Mouse (Mus musculus) heart, embryonic 15.5 days (tissue): Measurements from ENCODE around the gene Rb1. TPM values are rescaled to one million over a fixed set of nuclear protein-coding genes. Genes with fewer than 3 reads are reported as not detected.

Source experiments
- ATAC-seq: fragments of 200-750 bp; cut with Nextera tagmentation; replicated peaks from 2 replicates; pipeline ENCODE4 v1.8.0; 2017; ENCODE audit warnings: low read depth, moderate TSS enrichment; ENCODE audit not compliant: insufficient number of reproducible peaks, insufficient read depth, low FRiP score
- H3K27ac ChIP-seq: fragments of 300-500 bp; sonication (generic); 2 replicates; pipeline ENCODE4 v1.5.1; 2015; ENCODE audit warnings: mild to moderate bottlenecking, inconsistent platforms
- H3K27me3 ChIP-seq: fragments of 300-500 bp; sonication (generic); 2 replicates; pipeline ENCODE4 v1.6.1; 2015; ENCODE audit warnings: inconsistent platforms
- H3K36me3 ChIP-seq: fragments of 300-500 bp; sonication (generic); 2 replicates; pipeline ENCODE4 v1.6.1; 2015; ENCODE audit warnings: mild to moderate bottlenecking, inconsistent platforms
- H3K4me1 ChIP-seq: fragments of 300-500 bp; sonication (generic); replicated peaks from 2 replicates; pipeline ENCODE4 v1.6.1; 2015; ENCODE audit warnings: inconsistent platforms
- H3K4me2 ChIP-seq: fragments of 300-500 bp; sonication (generic); 2 replicates; pipeline ENCODE4 v1.6.1; 2015; ENCODE audit warnings: inconsistent platforms, mild to moderate bottlenecking, moderate library complexity
- H3K4me3 ChIP-seq: fragments of 300-500 bp; sonication (generic); 2 replicates; pipeline ENCODE4 v1.5.1; 2015; ENCODE audit warnings: mild to moderate bottlenecking, inconsistent platforms
- H3K9ac ChIP-seq: fragments of 300-500 bp; sonication (generic); 2 replicates; pipeline ENCODE4 v1.6.1; 2015; ENCODE audit warnings: mild to moderate bottlenecking, inconsistent platforms
- H3K9me3 ChIP-seq: fragments of 300-500 bp; sonication (generic); replicated peaks from 2 replicates; pipeline ENCODE4 v1.6.1; 2016; ENCODE audit warnings: inconsistent platforms
- WGBS: fragments of 180-500 bp; shearing (Covaris S2); methylation state at CpG from one replicate; pipeline ENCODE4 v1.1.7; 2015; ENCODE audit warnings: mixed read lengths; 5-methylcytosine and 5-hydroxymethylcytosine counted together
- polyA plus RNA-seq: library from polyadenylated mRNA; unstranded; fragments of >200 nt; fragmentation: Nextera tagmentation; extraction: Ambion mirVana; gene quantifications from 2 replicates; pipeline ENCODE4 v1.2.1, GENCODE M21; 2015

Rb1 gene
- polyA plus RNA-seq, 1 experiment from 2014 or later = 9.9 TPM

DNA sequence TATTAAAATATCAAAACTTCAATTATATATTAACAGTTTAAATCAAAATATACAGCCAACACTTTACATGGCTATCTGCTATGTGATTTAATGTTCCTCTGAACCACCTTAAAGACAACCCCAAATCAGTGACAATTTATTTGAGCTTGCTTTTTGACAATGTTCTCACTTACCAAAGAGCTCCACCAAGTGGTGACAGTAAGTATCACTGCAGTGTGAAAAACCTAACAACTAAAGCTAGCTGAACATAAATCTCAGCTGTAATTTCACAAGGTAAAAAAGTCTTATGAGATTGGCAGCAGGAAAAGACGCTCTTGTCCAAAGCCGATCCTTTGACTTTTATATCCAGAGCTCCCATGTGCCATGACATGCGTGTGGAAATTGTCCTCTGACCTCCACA, 22.4 kb downstream of the Rb1 start:
- no peak overlapping the region for H3K27ac ChIP-seq
- H3K4me3 ChIP-seq = no peak overlapping the region
- no peak for ATAC-seq
- peaks cover 2% of the 10 kb centered on the region; the same call in 1 of the 2 replicates for H3K4me1 ChIP-seq
- H3K9ac ChIP-seq = no peak overlapping the region
- 24% methylated on average over 3 of the region's 3 CpGs for WGBS
- no peaks in the 10 kb centered on the region for H3K36me3 ChIP-seq
- H3K9me3 ChIP-seq = no peaks in the 10 kb centered on the region
- no peak overlapping the region for H3K4me2 ChIP-seq
- no peaks in the 10 kb centered on the region for H3K27me3 ChIP-seq

DNA sequence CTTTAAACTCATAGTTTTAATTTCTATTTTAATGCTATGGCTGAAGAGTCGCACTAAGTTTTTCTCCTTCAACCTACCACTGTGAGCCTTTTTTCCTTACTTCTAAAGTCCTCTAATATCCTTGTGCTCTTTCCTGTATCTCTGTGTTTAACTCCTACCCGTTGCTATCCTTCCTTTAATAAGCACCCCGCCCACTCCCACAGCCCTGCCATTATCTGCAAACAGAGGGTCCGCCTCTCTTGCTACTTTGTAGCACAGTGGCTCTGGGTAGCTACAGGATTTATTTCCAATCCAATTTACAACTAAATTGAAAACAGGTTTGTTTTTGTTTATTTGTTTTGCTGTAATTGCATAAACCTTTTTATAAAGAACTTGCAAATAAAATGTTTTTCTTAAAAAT, 23.8 kb downstream of the Rb1 start:
- Histone ChIP-seq H3K27ac (no peak overlapping the region), H3K27me3 (no peaks in the 10 kb centered on the region), H3K4me3 (no peak overlapping the region), H3K9ac (no peak overlapping the region), H3K4me2 (no peak overlapping the region), H3K4me1 (no peaks in the 10 kb centered on the region), H3K9me3 (no peaks in the 10 kb centered on the region), H3K36me3 (no peaks in the 10 kb centered on the region)
- ATAC-seq = no peak
- WGBS = 63% methylated on average over 4 of the region's 4 CpGs

DNA sequence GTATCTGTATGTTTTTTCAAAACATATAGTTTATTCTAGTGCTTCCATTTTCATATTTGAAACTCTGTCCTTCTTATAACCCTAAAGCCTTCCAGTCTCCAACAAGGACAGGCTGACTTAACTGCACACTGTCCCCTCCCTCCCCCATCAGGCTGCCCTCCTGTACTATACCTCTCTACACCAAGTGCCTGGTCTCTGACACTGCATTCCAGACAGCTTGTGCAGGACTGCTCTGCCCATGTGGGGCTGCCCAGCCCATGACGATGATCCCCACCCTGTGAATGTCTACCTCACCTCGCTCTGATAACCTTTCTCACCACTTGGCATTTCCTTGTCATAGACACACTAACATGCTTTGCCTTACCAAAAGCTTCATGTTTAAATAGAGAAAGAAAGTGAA, 30.1 kb downstream of the Rb1 start:
- H3K9me3 ChIP-seq = no peaks in the 10 kb centered on the region
- H3K4me2 ChIP-seq = no peak overlapping the region
- ATAC-seq = 0 out of 2 replicates have a peak, but pooled peaks have one; percentile 31
- H3K9ac ChIP-seq = no peak overlapping the region
- no peaks in the 10 kb centered on the region for H3K27me3 ChIP-seq
- no peaks in the 10 kb centered on the region for H3K36me3 ChIP-seq
- H3K27ac ChIP-seq = no peak overlapping the region
- H3K4me1 ChIP-seq = 0 out of 2 replicates have a peak, but pooled peaks cover 2% of the 10 kb centered on the region
- 46% methylated on average over 2 of the region's 2 CpGs for WGBS
- H3K4me3 ChIP-seq = no peak overlapping the region

DNA sequence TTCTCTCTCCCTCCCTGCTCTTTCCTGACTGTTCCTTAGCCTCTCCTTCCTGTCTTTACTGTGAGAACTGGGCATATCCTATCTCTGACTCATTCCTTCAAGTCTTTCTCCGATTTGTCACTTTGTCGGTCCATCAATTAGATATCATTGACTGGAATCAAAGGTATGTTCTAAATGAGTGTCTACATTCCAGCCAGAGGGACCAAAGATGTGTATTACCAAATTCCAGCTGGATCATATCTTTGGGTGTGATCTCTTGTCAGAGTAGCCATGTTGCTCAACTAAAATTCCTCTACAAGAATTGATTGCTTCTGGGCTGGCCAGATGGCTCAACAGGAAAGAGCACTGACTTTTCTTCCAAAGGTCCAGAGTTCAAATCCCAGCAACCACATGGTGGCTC, 32.0 kb downstream of the Rb1 start:
- H3K9me3 ChIP-seq = no peaks in the 10 kb centered on the region
- H3K4me1 ChIP-seq = 0 out of 2 replicates have a peak, but pooled peaks cover 2% of the 10 kb centered on the region
- 66% methylated on average over 2 of the region's 2 CpGs for WGBS
- H3K9ac ChIP-seq = no peak overlapping the region
- no peak overlapping the region for H3K4me2 ChIP-seq
- no peaks in the 10 kb centered on the region for H3K36me3 ChIP-seq
- ATAC-seq = no peak
- H3K4me3 ChIP-seq = no peak overlapping the region
- no peaks in the 10 kb centered on the region for H3K27me3 ChIP-seq
- H3K27ac ChIP-seq = no peak overlapping the region

- no peaks in the 10 kb centered on the region for H3K27me3 ChIP-seq
- H3K27ac ChIP-seq = no peak overlapping the region
- no peaks in the 10 kb centered on the region for H3K36me3 ChIP-seq
- H3K9ac ChIP-seq = no peak overlapping the region
- H3K9me3 ChIP-seq = no peaks in the 10 kb centered on the region
- ATAC-seq = no peak
- H3K4me1 ChIP-seq = 0 out of 2 replicates have a peak, but pooled peaks cover 2% of the 10 kb centered on the region
- H3K4me2 ChIP-seq = no peak overlapping the region
- WGBS = 71% methylated on average over 1 of the region's 1 CpGs
- no peak overlapping the region for H3K4me3 ChIP-seq
These were observed 33.2 kb downstream of the Rb1 start for GRCm38 (mm10) chr14:73292434-73292833.

GRCm38 (mm10) chr14:73289915-73290314, 35.7 kb downstream of the Rb1 start:
- H3K9me3 ChIP-seq = no peaks in the 10 kb centered on the region
- H3K9ac ChIP-seq = no peak overlapping the region
- H3K4me1 ChIP-seq = no peaks in the 10 kb centered on the region
- no peak for ATAC-seq
- H3K4me2 ChIP-seq = no peak overlapping the region
- no peak overlapping the region for H3K27ac ChIP-seq
- no peaks in the 10 kb centered on the region for H3K36me3 ChIP-seq
- no peak overlapping the region for H3K4me3 ChIP-seq
- H3K27me3 ChIP-seq = no peaks in the 10 kb centered on the region
- WGBS = 88% methylated on average over 2 of the region's 2 CpGs

DNA sequence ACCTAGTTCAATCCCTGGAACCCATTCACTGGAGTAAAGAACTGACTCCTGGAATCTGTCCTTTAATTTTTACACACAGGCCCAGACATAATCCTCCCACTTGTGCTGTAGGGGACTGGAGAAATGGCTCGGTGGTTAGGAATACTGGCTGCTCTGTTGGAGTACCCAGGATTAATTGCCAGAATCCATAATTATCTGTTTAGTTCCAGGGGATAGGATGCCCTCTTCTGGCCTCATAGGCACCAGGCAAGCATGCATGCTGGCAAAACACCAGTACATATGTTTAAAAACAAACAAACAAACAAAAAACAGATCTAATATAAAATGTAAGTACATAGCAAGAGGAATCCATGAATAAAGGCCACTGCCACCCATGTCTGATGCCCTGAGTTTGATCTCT, 44.6 kb downstream of the Rb1 start:
- ATAC-seq = no peak
- Histone ChIP-seq H3K9me3 (no peaks in the 10 kb centered on the region), H3K9ac (no peak overlapping the region), H3K4me1 (no peaks in the 10 kb centered on the region), H3K36me3 (no peaks in the 10 kb centered on the region), H3K27me3 (no peaks in the 10 kb centered on the region), H3K4me2 (no peak overlapping the region), H3K4me3 (no peak overlapping the region), H3K27ac (no peak overlapping the region)
- 18% methylated on average over 1 of the region's 1 CpGs for WGBS

DNA sequence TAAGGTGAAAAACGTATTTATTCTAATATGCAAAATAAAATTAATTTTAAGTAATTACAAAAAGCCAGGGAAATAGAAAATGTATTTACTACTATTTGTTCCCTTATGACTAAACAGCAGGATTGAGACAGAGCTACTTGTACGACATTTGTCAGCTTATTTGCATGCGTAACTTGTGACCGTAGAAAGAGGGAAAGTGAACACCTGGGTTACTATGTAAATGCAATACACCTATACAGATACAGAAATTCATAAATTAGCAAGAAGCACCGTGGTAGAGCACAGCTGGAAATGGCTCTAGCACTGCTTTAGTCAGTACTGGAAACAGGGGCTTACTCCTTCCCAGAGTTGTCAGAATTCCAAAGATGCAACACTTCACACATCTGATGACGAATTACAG, 46.5 kb downstream of the Rb1 start:
- Histone ChIP-seq H3K9me3 (no peaks in the 10 kb centered on the region), H3K27ac (no peak overlapping the region), H3K36me3 (no peaks in the 10 kb centered on the region), H3K4me1 (no peaks in the 10 kb centered on the region), H3K4me2 (no peak overlapping the region), H3K4me3 (no peak overlapping the region), H3K27me3 (no peaks in the 10 kb centered on the region), H3K9ac (no peak overlapping the region)
- ATAC-seq = no peak
- WGBS = 79% methylated on average over 6 of the region's 6 CpGs

GRCm38 (mm10) chr14:73271807-73272206, 53.8 kb downstream of the Rb1 start:
- H3K27me3 ChIP-seq = no peaks in the 10 kb centered on the region
- no peaks in the 10 kb centered on the region for H3K4me1 ChIP-seq
- WGBS = 83% methylated on average over 5 of the region's 5 CpGs
- no peak overlapping the region for H3K4me3 ChIP-seq
- H3K36me3 ChIP-seq = no peaks in the 10 kb centered on the region
- ATAC-seq = no peak
- no peak overlapping the region for H3K27ac ChIP-seq
- no peak overlapping the region for H3K9ac ChIP-seq
- H3K9me3 ChIP-seq = no peaks in the 10 kb centered on the region
- no peak overlapping the region for H3K4me2 ChIP-seq

GRCm38 (mm10) chr14:73266166-73266565, 59.5 kb downstream of the Rb1 start:
- H3K36me3 ChIP-seq = peaks cover 20% of the 10 kb centered on the region
- H3K4me2 ChIP-seq = no peak overlapping the region
- no peaks in the 10 kb centered on the region for H3K9me3 ChIP-seq
- no peak overlapping the region for H3K27ac ChIP-seq
- H3K9ac ChIP-seq = no peak overlapping the region
- H3K4me1 ChIP-seq = no peaks in the 10 kb centered on the region
- 83% methylated on average over 3 of the region's 3 CpGs for WGBS
- no peaks in the 10 kb centered on the region for H3K27me3 ChIP-seq
- ATAC-seq = no peak
- no peak overlapping the region for H3K4me3 ChIP-seq

GRCm38 (mm10) chr14:73262210-73262609, 63.4 kb downstream of the Rb1 start:
- no peak overlapping the region for H3K9ac ChIP-seq
- H3K9me3 ChIP-seq = no peaks in the 10 kb centered on the region
- no peak for ATAC-seq
- H3K4me3 ChIP-seq = no peak overlapping the region
- H3K36me3 ChIP-seq = peaks cover 20% of the 10 kb centered on the region
- no peak overlapping the region for H3K27ac ChIP-seq
- WGBS = 91% methylated on average over 9 of the region's 9 CpGs
- no peak overlapping the region for H3K4me2 ChIP-seq
- H3K4me1 ChIP-seq = no peaks in the 10 kb centered on the region
- H3K27me3 ChIP-seq = no peaks in the 10 kb centered on the region

DNA sequence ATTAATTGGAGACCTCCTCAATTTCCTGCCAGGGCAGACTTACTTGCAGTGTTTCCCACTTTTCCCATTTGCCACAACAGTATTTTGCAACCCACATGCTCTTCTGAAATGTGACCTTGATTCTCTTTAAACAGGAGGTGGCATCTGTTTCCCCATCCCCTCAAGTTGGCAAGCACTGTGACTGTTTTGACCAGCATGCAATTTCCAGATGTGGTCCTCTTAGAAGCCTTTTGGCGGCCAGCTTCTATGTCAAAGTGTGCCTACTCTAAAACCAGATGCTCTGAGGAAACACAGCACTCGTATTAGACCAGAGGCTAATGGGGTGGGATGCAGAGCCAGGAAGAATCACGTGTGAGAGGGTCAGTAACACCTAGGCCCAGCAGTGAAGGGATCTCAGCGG, 67.4 kb downstream of the Rb1 start:
- 59% methylated on average over 4 of the region's 4 CpGs for WGBS
- Histone ChIP-seq H3K4me1 (no peaks in the 10 kb centered on the region), H3K27me3 (no peaks in the 10 kb centered on the region), H3K4me2 (no peak overlapping the region), H3K36me3 (peaks cover 9% of the 10 kb centered on the region; the same call in 1 of the 2 replicates), H3K9me3 (no peaks in the 10 kb centered on the region), H3K27ac (no peak overlapping the region), H3K4me3 (no peak overlapping the region), H3K9ac (no peak overlapping the region)
- no peak for ATAC-seq
